Mouse (Mus musculus): ENCODE measurements at regions not wholly inside any gene's neighbourhood (a gene's known extent, or its start where the extent isn't known, plus 50 kb on each side); places are given as distances from the start of the nearest gene placed in this dataset.

- TF ChIP-seq GATA1 (IDR thresholded peaks at IDR 0.05; ENCODE audit: borderline replicate concordance, low read length) (no peak), FLI1 (IDR thresholded peaks at IDR 0.05; ENCODE audit: low read length) (no peak)
Measured at GRCm38 (mm10) chr10:17326724-17327123, 396.3 kb upstream of the Cited2 start.

Data from megakaryocyte, embryonic 14.5 days (primary cell).